Mouse (Mus musculus): ENCODE measurements at regions not wholly inside any gene's neighbourhood (a gene's known extent, or its start where the extent isn't known, plus 50 kb on each side); places are given as distances from the start of the nearest gene placed in this dataset.

DNA sequence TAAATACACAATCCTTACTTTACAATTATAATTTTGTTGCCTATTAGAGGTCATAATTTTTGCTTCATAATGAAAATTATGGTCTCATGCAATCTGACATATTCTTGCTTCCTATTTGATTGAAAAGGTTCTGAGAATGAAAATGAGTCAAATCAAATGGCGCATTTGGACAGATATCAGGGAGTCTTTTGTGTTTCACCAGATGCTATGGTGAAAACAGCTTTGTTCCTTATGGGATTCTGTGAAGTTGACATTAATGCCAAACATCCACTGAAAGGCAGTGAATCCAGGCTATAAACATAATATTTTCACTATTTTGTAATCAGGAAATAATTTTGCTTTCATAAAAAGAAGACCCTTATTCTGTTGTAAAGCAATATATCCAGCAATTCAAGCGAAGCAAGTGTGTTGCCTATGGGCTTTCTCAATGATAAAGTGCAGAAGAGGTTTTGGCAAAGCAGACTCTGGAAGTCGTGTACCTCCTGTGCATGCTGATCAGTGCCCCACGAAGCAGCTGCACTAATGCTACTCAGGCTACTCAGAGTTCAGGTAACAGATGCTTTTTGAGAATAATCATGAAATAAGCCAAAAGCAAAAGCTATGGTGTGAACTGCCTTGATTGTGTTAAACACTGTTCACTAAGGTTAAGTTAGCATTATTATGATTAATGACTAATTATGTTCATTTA is 1353.0 kb upstream of the Luzp2 start:
- DNase-seq (ENCODE audit: low read depth): peak; percentile 71
- TF ChIP-seq POLR2A (IDR thresholded peaks at IDR 0.05; ENCODE audit: borderline replicate concordance, extremely low read depth, insufficient read depth, insufficient read length, poor library complexity, severe bottlenecking) (no peak), CTCF (IDR thresholded peaks at IDR 0.05; ENCODE audit: borderline replicate concordance, extremely low read depth, insufficient read depth, insufficient read length) (no peak)

DNA sequence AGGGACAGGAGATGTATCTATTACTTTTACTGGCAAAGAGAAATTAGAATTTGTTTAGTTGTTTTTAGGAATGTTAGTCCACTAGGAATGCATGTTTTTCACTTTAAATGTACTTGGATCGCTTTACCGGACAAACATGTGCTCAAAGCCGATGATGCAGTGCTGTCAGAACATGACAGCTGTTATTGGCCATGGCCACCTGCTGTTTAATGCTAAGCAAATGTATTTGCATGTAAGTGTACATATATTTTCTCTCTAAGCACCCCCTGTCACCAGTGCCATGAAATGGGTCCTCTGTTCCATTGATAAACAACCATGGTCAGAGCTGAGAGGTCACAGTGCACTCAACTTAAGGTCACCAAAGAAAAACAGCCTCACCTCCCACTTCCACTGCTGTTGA is 1349.2 kb upstream of the Luzp2 start:
- TF ChIP-seq POLR2A (IDR thresholded peaks at IDR 0.05; ENCODE audit: borderline replicate concordance, extremely low read depth, insufficient read depth, insufficient read length, poor library complexity, severe bottlenecking): no peak
- DNase-seq (ENCODE audit: low read depth): peak; percentile 57

DNA sequence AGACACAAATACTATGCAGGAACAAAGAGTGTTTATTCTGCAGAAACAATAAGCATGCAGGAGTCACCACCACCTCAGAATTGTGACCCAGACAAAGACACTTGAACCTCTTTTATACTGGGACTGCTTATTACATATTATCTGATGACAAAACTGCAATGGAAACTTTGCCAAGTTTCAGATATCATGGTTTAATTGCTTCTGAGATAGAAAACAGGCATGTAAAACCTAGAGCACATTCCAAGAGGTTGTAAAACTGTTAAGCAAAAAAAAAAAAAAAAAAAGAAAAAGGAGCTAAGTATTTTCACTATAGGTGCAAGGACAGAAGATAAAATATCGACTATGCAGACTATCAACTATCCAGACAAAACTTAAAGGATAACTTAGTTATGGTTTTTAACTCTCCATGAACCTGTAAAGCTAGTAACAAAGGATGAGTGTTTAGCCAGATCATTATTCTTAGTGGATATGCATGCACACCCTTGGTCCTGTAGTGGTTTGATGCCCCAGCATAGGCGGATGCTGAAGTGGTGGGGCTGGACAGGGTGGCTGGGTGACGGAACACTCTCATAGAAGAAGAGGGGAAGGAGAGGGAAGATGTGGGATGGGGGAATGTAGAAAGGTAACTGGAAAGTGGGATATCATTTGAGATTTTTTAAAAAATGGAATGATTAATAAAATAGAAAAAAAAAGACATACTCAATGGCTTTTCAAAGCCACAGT is 1312.9 kb upstream of the Luzp2 start:
- TF ChIP-seq POLR2A (IDR thresholded peaks at IDR 0.05; ENCODE audit: borderline replicate concordance, extremely low read depth, insufficient read depth, insufficient read length, poor library complexity, severe bottlenecking): no peak
- DNase-seq (ENCODE audit: low read depth): no peak

Measured in brain, embryonic 14.5 days (tissue).